Mouse (Mus musculus) kidney, adult 9 months (tissue): Measurements from ENCODE around the gene Icam2.
"Not testable (repeated sequence)": the region's sequence is repeated elsewhere in the genome, so short reads cannot be mapped to it uniquely, and the experiment has no call there.

Experiments used
- DNase-seq: peaks from one replicate; pipeline ENCODE4 v3.0.0; 2022

Icam2 gene

GRCm38 (mm10) chr11:106387791-106388216 lies at the start of gene Icam2:
TSS of gene Icam2 (minus strand) at chr11:106388075.
- DNase-seq = no peak

GRCm38 (mm10) chr11:106437543-106437942 lies 49.7 kb upstream of the Icam2 start:
- no peak for DNase-seq

- DNase-seq = no peak
Observed at GRCm38 (mm10) chr11:106437039-106437438, 49.2 kb upstream of the Icam2 start.

- no peak for DNase-seq
Observed at GRCm38 (mm10) chr11:106430392-106430791, 42.5 kb upstream of the Icam2 start.

GRCm38 (mm10) chr11:106429689-106430088 lies 41.8 kb upstream of the Icam2 start:
- DNase-seq = no peak

GRCm38 (mm10) chr11:106428556-106428955 lies 40.7 kb upstream of the Icam2 start:
- DNase-seq = no peak

GRCm38 (mm10) chr11:106428106-106428505 lies 40.2 kb upstream of the Icam2 start:
- DNase-seq = no peak

- DNase-seq = no peak
Observed at GRCm38 (mm10) chr11:106426447-106426846, 38.6 kb upstream of the Icam2 start.

GRCm38 (mm10) chr11:106425201-106425600 lies 37.3 kb upstream of the Icam2 start:
- no peak for DNase-seq

GRCm38 (mm10) chr11:106419262-106420102 lies 31.6 kb upstream of the Icam2 start:
- no peak for DNase-seq

- DNase-seq = peak; percentile 89
Observed at GRCm38 (mm10) chr11:106418622-106419196, 30.8 kb upstream of the Icam2 start.

- DNase-seq = no peak
Observed at GRCm38 (mm10) chr11:106417860-106418259, 30.0 kb upstream of the Icam2 start.

GRCm38 (mm10) chr11:106416331-106416730 lies 28.5 kb upstream of the Icam2 start:
- DNase-seq = no peak

GRCm38 (mm10) chr11:106412641-106413360 lies 24.9 kb upstream of the Icam2 start:
- no peak for DNase-seq

- no peak for DNase-seq
Observed at GRCm38 (mm10) chr11:106411157-106411556, 23.3 kb upstream of the Icam2 start.

GRCm38 (mm10) chr11:106410507-106410906 lies 22.6 kb upstream of the Icam2 start:
- DNase-seq = no peak

GRCm38 (mm10) chr11:106410011-106410410 lies 22.1 kb upstream of the Icam2 start:
- DNase-seq = no peak

GRCm38 (mm10) chr11:106398481-106398880 lies 10.6 kb upstream of the Icam2 start:
- no peak for DNase-seq

GRCm38 (mm10) chr11:106397656-106398055 lies 9.8 kb upstream of the Icam2 start:
- no peak for DNase-seq

GRCm38 (mm10) chr11:106394055-106394454 lies 6.2 kb upstream of the Icam2 start:
- not testable (repeated sequence) for DNase-seq

- no peak for DNase-seq
Observed at GRCm38 (mm10) chr11:106393331-106393616, 5.4 kb upstream of the Icam2 start.

GRCm38 (mm10) chr11:106392597-106393330 lies 4.9 kb upstream of the Icam2 start:
- DNase-seq = no peak

GRCm38 (mm10) chr11:106391546-106392188 lies 3.8 kb upstream of the Icam2 start:
- DNase-seq = peak; percentile 75
